16 mouse cellular contexts compared by ENCODE assay signal in the genomic region with DNA sequence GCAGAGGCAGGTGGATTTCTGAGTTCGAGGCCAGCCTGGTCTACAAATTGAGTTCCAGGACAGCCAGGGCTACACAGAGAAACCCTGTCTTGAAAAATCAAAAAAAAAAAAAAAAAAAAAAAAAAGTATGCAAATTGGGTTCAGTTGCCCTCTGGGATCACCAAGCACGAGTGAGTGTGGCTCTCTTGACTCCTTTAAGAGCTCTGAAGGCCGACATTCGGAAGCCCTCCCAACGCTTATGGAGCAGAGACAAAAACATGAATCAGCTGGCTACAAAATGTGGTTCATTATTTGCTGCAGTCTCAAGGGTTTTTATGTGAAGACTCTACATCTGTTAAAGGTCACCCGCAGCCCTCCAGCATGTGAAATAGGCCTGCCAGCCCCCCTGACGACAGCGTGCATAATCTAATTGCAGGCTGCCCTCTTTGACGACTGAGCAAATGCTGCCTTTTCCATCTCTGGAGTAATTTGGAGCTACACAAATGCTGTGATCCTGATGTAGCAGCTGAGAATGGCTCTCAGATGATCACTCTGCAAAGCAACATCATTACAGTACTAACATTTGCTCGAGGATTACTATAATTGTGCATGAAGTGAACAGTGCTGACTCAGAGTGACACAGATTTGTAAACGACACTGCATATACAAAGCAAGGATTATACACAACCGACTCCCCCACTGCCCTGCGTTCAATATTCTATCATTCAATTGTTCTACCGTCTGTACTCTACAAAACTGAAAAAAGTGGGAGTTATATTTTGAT. TPM values are rescaled to one million over a fixed set of nuclear protein-coding genes. Genes with fewer than 3 reads are reported as not detected.
DNase-seq lines count a peak whose midpoint lies in the region; ATAC-seq and TF ChIP-seq lines count a peak whose summit lies in the region.
"Had no signal": no experiment of that assay in that cellular context is flagged by ENCODE, and none has a peak within 500 bp of the region (broad histone marks: within the 10 kb centered on the region; RNA-seq: fewer than 3 reads in every experiment).

No protein-coding gene starts in this region.

- peak; percentile 12 for DNase-seq in MN1 (ENCODE audit: low spot score)
- peak; percentile 94 for DNase-seq in brain, embryonic 14.5 days (ENCODE audit: low read depth)
- peak; percentile 55 for DNase-seq in forebrain, postnatal 0 days
- DNase-seq in midbrain, embryonic 14.5 days = peak; percentile 79
- no peak for DNase-seq in B cell, adult 2 months
- DNase-seq in thymus, postnatal 14 days = no peak
- no peak for DNase-seq in lung, postnatal 0 days (ENCODE audit: low spot score)
- DNase-seq: adrenal gland, postnatal 10 days; cerebellum, adult 8-10 months; kidney, adult 8-10 months; lung, adult 18-20 months had no signal

- H3K4me3 ChIP-seq in forebrain, postnatal 0 days (ENCODE audit: low read depth, low read length) = no peak overlapping the region
- H3K4me3 ChIP-seq in midbrain, embryonic 14.5 days (replicated peaks; ENCODE audit: low read depth, low read length) = no peak overlapping the region
- H3K4me3 ChIP-seq in lung, postnatal 0 days (ENCODE audit: low read depth, low read length) = no peak overlapping the region

- H3K4me2 ChIP-seq in forebrain, postnatal 0 days (ENCODE audit: low read depth) = no peak overlapping the region
- H3K4me2 ChIP-seq in midbrain, embryonic 14.5 days (ENCODE audit: low read length) = 0 out of 2 replicates have a peak overlapping the region, but pooled peaks have one; percentile 2
- H3K4me2 ChIP-seq in lung, postnatal 0 days (replicated peaks; ENCODE audit: low read depth, low read length) = no peak overlapping the region

- 0 out of 2 replicates have a peak overlapping the region, but pooled peaks have one; percentile 23 for H3K27ac ChIP-seq in forebrain, postnatal 0 days (ENCODE audit: low read depth, low read length)
- H3K27ac ChIP-seq in midbrain, embryonic 14.5 days (replicated peaks; ENCODE audit: low read depth, low read length) = peak overlapping the region; percentile 43
- H3K27ac ChIP-seq in lung, postnatal 0 days (ENCODE audit: low read length) = no peak overlapping the region

- no peak for TF ChIP-seq POLR2A in brain, embryonic 14.5 days (IDR thresholded peaks at IDR 0.05; ENCODE audit: borderline replicate concordance, extremely low read depth, insufficient read depth, insufficient read length, poor library complexity, severe bottlenecking)

- 34% methylated on average over 14 of the region's 14 CpGs for WGBS in forebrain, postnatal 0 days
- 18% methylated on average over 14 of the region's 14 CpGs for WGBS in midbrain, embryonic 14.5 days
- WGBS in lung, postnatal 0 days = 64% methylated on average over 14 of the region's 14 CpGs

- H3K4me1 ChIP-seq in forebrain, postnatal 0 days (ENCODE audit: insufficient read depth) = no peaks in the 10 kb centered on the region
- H3K4me1 ChIP-seq in midbrain, embryonic 14.5 days (ENCODE audit: control insufficient read depth, insufficient read depth, low read length) = no peaks in the 10 kb centered on the region
- H3K4me1 ChIP-seq in lung, postnatal 0 days (ENCODE audit: insufficient read depth, low read depth, low read length) = no peaks in the 10 kb centered on the region

- H3K36me3 ChIP-seq in forebrain, postnatal 0 days (ENCODE audit: insufficient read depth) = no peaks in the 10 kb centered on the region
- H3K36me3 ChIP-seq in midbrain, embryonic 14.5 days (ENCODE audit: control insufficient read depth, insufficient read depth, low read length) = no peaks in the 10 kb centered on the region
- H3K36me3 ChIP-seq in lung, postnatal 0 days (ENCODE audit: insufficient read depth, low read length) = no peaks in the 10 kb centered on the region
- H3K36me3 ChIP-seq: G1E had no signal

- no peaks in the 10 kb centered on the region for H3K9me3 ChIP-seq in forebrain, postnatal 0 days (ENCODE audit: low read length)
- H3K9me3 ChIP-seq in midbrain, embryonic 14.5 days (ENCODE audit: control insufficient read depth, low read length) = no peaks in the 10 kb centered on the region
- H3K9me3 ChIP-seq in lung, postnatal 0 days (ENCODE audit: low read length) = no peaks in the 10 kb centered on the region
- H3K9me3 ChIP-seq: G1E had no signal

- TF ChIP-seq EP300 in lung, postnatal 0 days (IDR thresholded peaks at IDR 0.05) = no peak

- H3K9ac ChIP-seq in forebrain, postnatal 0 days = no peak overlapping the region
- H3K9ac ChIP-seq in midbrain, embryonic 14.5 days (replicated peaks; ENCODE audit: low read length) = no peak overlapping the region
- H3K9ac ChIP-seq in lung, postnatal 0 days (replicated peaks; ENCODE audit: low read depth) = no peak overlapping the region

- no peaks in the 10 kb centered on the region for H3K27me3 ChIP-seq in forebrain, postnatal 0 days (ENCODE audit: insufficient read depth, low read length)
- H3K27me3 ChIP-seq in midbrain, embryonic 14.5 days (ENCODE audit: control insufficient read depth, insufficient read depth, low read length) = no peaks in the 10 kb centered on the region
- no peaks in the 10 kb centered on the region for H3K27me3 ChIP-seq in lung, postnatal 0 days (replicated peaks; ENCODE audit: insufficient read depth, low read length)

- ATAC-seq in forebrain, postnatal 0 days = peak; percentile 89
- peak; percentile 78 for ATAC-seq in midbrain, embryonic 14.5 days (ENCODE audit: low FRiP score, low TSS enrichment)
- ATAC-seq in lung, postnatal 0 days = no peak

- TF ChIP-seq CTCF in brain, embryonic 14.5 days (IDR thresholded peaks at IDR 0.05; ENCODE audit: borderline replicate concordance, extremely low read depth, insufficient read depth, insufficient read length) = no peak
- TF ChIP-seq CTCF in forebrain, postnatal 0 days (IDR thresholded peaks at IDR 0.05; ENCODE audit: low read depth) = no peak
- no peak for TF ChIP-seq CTCF in lung, postnatal 0 days (IDR thresholded peaks at IDR 0.05)

RNA-seq across cellular contexts. Expression of gene Hist1h2aa, which starts 15.4 kb away (rescaled TPM):
- polyA plus RNA-seq in brain, embryonic 14.5 days (2012; rRNA removed) = not detected in 2 replicates
- not detected in 2 replicates for total RNA-seq in forebrain, postnatal 0 days (2014; rRNA removed)
- not detected in 2 replicates for polyA plus RNA-seq in forebrain, postnatal 0 days (2015; fragmentation: Nextera tagmentation; extraction: Ambion mirVana)
- polyA plus RNA-seq in midbrain, embryonic 14.5 days (2014; fragmentation: Nextera tagmentation; extraction: Ambion mirVana) = not detected in 2 replicates
- not detected in 2 replicates for polyA plus RNA-seq in lung, postnatal 0 days (2015; fragmentation: Nextera tagmentation; extraction: Ambion mirVana)
- total RNA-seq: adrenal gland, postnatal 10 days; G1E; left cerebral cortex, postnatal 14 days had no signal
- polyA plus RNA-seq: G1E; heart, embryonic 16.5 days; spleen, adult 2 months; urinary bladder, adult 2 months had no signal

RNA-seq across cellular contexts. Expression of gene Hist1h2ba, which starts 15.7 kb away (rescaled TPM):
- polyA plus RNA-seq in brain, embryonic 14.5 days (2012; rRNA removed) = not detected in 2 replicates
- total RNA-seq in forebrain, postnatal 0 days (2014; rRNA removed) = not detected in 2 replicates
- not detected in 2 replicates for polyA plus RNA-seq in forebrain, postnatal 0 days (2015; fragmentation: Nextera tagmentation; extraction: Ambion mirVana)
- polyA plus RNA-seq in midbrain, embryonic 14.5 days (2014; fragmentation: Nextera tagmentation; extraction: Ambion mirVana) = not detected in 2 replicates
- polyA plus RNA-seq in lung, postnatal 0 days (2015; fragmentation: Nextera tagmentation; extraction: Ambion mirVana) = not detected in 2 replicates
- total RNA-seq: adrenal gland, postnatal 10 days; G1E; left cerebral cortex, postnatal 14 days had no signal
- polyA plus RNA-seq: G1E; heart, embryonic 16.5 days; spleen, adult 2 months; urinary bladder, adult 2 months had no signal

RNA-seq across cellular contexts. Expression of gene Slc17a4, which starts 34.9 kb away (rescaled TPM):
- not detected in 2 replicates for polyA plus RNA-seq in brain, embryonic 14.5 days (2012; rRNA removed)
- not detected in 2 replicates for total RNA-seq in forebrain, postnatal 0 days (2014; rRNA removed)
- polyA plus RNA-seq in forebrain, postnatal 0 days (2015; fragmentation: Nextera tagmentation; extraction: Ambion mirVana) = not detected in 2 replicates
- not detected in 2 replicates for polyA plus RNA-seq in midbrain, embryonic 14.5 days (2014; fragmentation: Nextera tagmentation; extraction: Ambion mirVana)
- polyA plus RNA-seq in lung, postnatal 0 days (2015; fragmentation: Nextera tagmentation; extraction: Ambion mirVana) = not detected in 2 replicates
- total RNA-seq: left cerebral cortex, postnatal 14 days had no signal
- polyA plus RNA-seq: G1E had no signal

RNA-seq across cellular contexts. Expression of gene Scgn, which starts 41.3 kb away (rescaled TPM):
- 1.3 and 1.7 TPM in 2 replicates for polyA plus RNA-seq in brain, embryonic 14.5 days (2012; rRNA removed)
- 1.4 and 3.7 TPM in 2 replicates for total RNA-seq in forebrain, postnatal 0 days (2014; rRNA removed)
- 2.7 and 3.8 TPM in 2 replicates for polyA plus RNA-seq in forebrain, postnatal 0 days (2015; fragmentation: Nextera tagmentation; extraction: Ambion mirVana)
- 1.9 and 2.7 TPM in 2 replicates for polyA plus RNA-seq in midbrain, embryonic 14.5 days (2014; fragmentation: Nextera tagmentation; extraction: Ambion mirVana)
- not detected in 2 replicates for polyA plus RNA-seq in lung, postnatal 0 days (2015; fragmentation: Nextera tagmentation; extraction: Ambion mirVana)
- total RNA-seq: G1E had no signal
- polyA plus RNA-seq: G1E; heart, embryonic 16.5 days; spleen, adult 2 months; urinary bladder, adult 2 months had no signal

Comparison
In these comparisons a context has a peak if more than half of its experiments do, and no peak if none do; other contexts are left out.
1. DNase-seq: peak in MN1 (single experiment), brain, embryonic 14.5 days (single experiment), forebrain, postnatal 0 days (single experiment) and midbrain, embryonic 14.5 days (single experiment); none in B cell, adult 2 months (0 of 2), thymus, postnatal 14 days (single experiment) and lung, postnatal 0 days (single experiment).